Mouse (Mus musculus) lung, embryonic 16.5 days (tissue): Measurements from ENCODE around the gene Casp7. TPM values are rescaled to one million over a fixed set of nuclear protein-coding genes. Genes with fewer than 3 reads are reported as not detected.

Experiments used
- ATAC-seq: fragments of 200-750 bp; cut with Nextera tagmentation; 2 replicates; pipeline ENCODE4 v1.8.0; 2017; ENCODE audit warnings: low read depth, mild to moderate bottlenecking, moderate library complexity
- H3K27ac ChIP-seq: fragments of 300-500 bp; sonication (generic); 2 replicates; pipeline ENCODE4 v1.5.1; 2014; ENCODE audit warnings: mild to moderate bottlenecking, control low read depth, low read length
- H3K27me3 ChIP-seq: fragments of 300-500 bp; sonication (generic); 2 replicates; pipeline ENCODE4 v1.6.1; 2014; ENCODE audit warnings: low read depth, low read length, mixed read lengths; ENCODE audit not compliant: control insufficient read depth, insufficient read depth
- H3K36me3 ChIP-seq: fragments of 300-500 bp; sonication (generic); 2 replicates; pipeline ENCODE4 v1.6.1; 2014; ENCODE audit warnings: low read length; ENCODE audit not compliant: control insufficient read depth, insufficient read depth
- H3K4me1 ChIP-seq: fragments of 300-500 bp; sonication (generic); replicated peaks from 2 replicates; pipeline ENCODE4 v1.6.1; 2014; ENCODE audit warnings: low read length, mixed read lengths; ENCODE audit not compliant: control insufficient read depth, insufficient read depth
- H3K4me2 ChIP-seq: fragments of 300-500 bp; sonication (generic); 2 replicates; pipeline ENCODE4 v1.6.1; 2014; ENCODE audit warnings: low read depth, low read length, control low read depth
- H3K4me3 ChIP-seq: fragments of 300-500 bp; sonication (generic); 2 replicates; pipeline ENCODE4 v1.5.1; 2014; ENCODE audit warnings: mild to moderate bottlenecking, low read length, control low read depth
- H3K9ac ChIP-seq: fragments of 300-500 bp; sonication (generic); 2 replicates; pipeline ENCODE4 v1.6.1; 2014; ENCODE audit warnings: low read length, control low read depth
- H3K9me3 ChIP-seq: fragments of 300-500 bp; sonication (generic); 2 replicates; pipeline ENCODE4 v1.6.1; 2016; ENCODE audit warnings: low read length; ENCODE audit not compliant: control insufficient read depth
- WGBS: fragments of 180-500 bp; shearing (Covaris S2); extraction: QIAGEN DNeasy Blood & Tissue Kit; methylation state at CpG from one replicate; pipeline ENCODE4 v1.1.7; 2014; 5-methylcytosine and 5-hydroxymethylcytosine counted together
- polyA plus RNA-seq: library from polyadenylated mRNA; unstranded; fragments of >200 nt; fragmentation: Nextera tagmentation; extraction: Ambion mirVana; gene quantifications from 2 replicates; pipeline ENCODE4 v1.2.1, GENCODE M21; 2015

Casp7 gene
- polyA plus RNA-seq, 1 experiment from 2014 or later = 34.3 TPM

GRCm38 (mm10) chr19:56425492-56425891 is 28.6 kb downstream of the Casp7 start:
- Histone ChIP-seq H3K4me1 (peaks cover 10% of the 10 kb centered on the region; the same call in 1 of the 2 replicates), H3K4me2 (no peak overlapping the region), H3K27me3 (no peaks in the 10 kb centered on the region), H3K4me3 (no peak overlapping the region), H3K27ac (no peak overlapping the region), H3K9ac (peak overlapping the region; percentile 31; the same call in 1 of the 2 replicates), H3K36me3 (no peaks in the 10 kb centered on the region), H3K9me3 (no peaks in the 10 kb centered on the region)
- ATAC-seq = no peak
- 56% methylated on average over 9 of the region's 9 CpGs for WGBS

- no peak overlapping the region for H3K4me2 ChIP-seq
- no peak overlapping the region for H3K9ac ChIP-seq
- no peak overlapping the region for H3K4me3 ChIP-seq
- H3K36me3 ChIP-seq = peaks cover 4% of the 10 kb centered on the region
- WGBS = 53% methylated on average over 8 of the region's 8 CpGs
- H3K27me3 ChIP-seq = no peaks in the 10 kb centered on the region
- H3K9me3 ChIP-seq = no peaks in the 10 kb centered on the region
- 0 out of 2 replicates have a peak, but pooled peaks have one; percentile 17 for ATAC-seq
- peaks cover 4% of the 10 kb centered on the region; the same call in 1 of the 2 replicates for H3K4me1 ChIP-seq
- no peak overlapping the region for H3K27ac ChIP-seq
Observed at GRCm38 (mm10) chr19:56430369-56430768, 33.4 kb downstream of the Casp7 start.

DNA sequence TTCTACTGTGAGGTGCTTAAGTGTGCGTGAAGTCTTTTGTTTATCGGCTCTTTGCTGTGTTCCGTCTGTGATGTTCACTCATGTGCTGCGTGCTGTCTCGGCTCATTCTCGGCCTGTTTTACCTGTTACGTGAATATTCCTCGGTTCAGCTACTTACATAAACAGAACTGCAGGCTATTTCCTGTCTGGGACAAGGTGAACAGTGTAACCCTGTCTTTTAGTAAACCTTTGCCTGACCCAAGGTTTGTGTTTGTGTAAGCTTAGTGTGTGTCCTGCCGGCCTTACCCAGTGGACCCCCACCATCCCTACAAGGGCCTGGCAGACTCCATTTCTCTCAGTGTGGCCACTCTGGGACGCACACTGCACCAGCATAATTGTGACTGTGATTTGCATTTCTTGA is 35.8 kb downstream of the Casp7 start:
- H3K4me3 ChIP-seq = no peak overlapping the region
- ATAC-seq = no peak
- 60% methylated on average over 10 of the region's 10 CpGs for WGBS

DNA sequence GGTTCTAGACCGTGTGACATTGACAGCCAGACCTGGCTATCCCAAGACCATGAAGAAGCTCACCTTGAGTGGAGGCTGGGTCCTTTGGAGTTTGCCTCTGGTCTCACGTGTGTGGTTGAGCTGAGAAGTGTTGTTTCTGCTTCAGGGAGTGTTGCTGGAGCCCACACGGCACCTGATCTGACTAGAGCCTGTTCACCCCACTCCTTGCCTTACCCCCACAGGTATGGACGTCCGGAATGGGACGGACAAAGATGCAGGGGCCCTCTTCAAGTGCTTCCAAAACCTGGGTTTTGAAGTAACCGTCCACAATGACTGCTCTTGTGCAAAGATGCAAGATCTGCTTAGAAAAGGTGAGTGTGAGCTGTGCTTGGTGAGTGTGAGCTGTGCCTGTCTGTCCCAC is 36.7 kb downstream of the Casp7 start:
- WGBS = 84% methylated on average over 7 of the region's 7 CpGs
- Histone ChIP-seq H3K36me3 (peaks cover 4% of the 10 kb centered on the region), H3K27ac (no peak overlapping the region), H3K9me3 (no peaks in the 10 kb centered on the region), H3K4me1 (no peaks in the 10 kb centered on the region), H3K27me3 (no peaks in the 10 kb centered on the region), H3K9ac (no peak overlapping the region), H3K4me3 (no peak overlapping the region), H3K4me2 (no peak overlapping the region)
- no peak for ATAC-seq

More for the DNA sequence above, 35.8 kb downstream of the Casp7 start:
- H3K4me1 ChIP-seq = no peaks in the 10 kb centered on the region
- H3K27ac ChIP-seq = no peak overlapping the region
- H3K27me3 ChIP-seq = no peaks in the 10 kb centered on the region
- no peak overlapping the region for H3K9ac ChIP-seq
- H3K9me3 ChIP-seq = no peaks in the 10 kb centered on the region
- no peak overlapping the region for H3K4me2 ChIP-seq
- H3K36me3 ChIP-seq = peaks cover 4% of the 10 kb centered on the region

DNA sequence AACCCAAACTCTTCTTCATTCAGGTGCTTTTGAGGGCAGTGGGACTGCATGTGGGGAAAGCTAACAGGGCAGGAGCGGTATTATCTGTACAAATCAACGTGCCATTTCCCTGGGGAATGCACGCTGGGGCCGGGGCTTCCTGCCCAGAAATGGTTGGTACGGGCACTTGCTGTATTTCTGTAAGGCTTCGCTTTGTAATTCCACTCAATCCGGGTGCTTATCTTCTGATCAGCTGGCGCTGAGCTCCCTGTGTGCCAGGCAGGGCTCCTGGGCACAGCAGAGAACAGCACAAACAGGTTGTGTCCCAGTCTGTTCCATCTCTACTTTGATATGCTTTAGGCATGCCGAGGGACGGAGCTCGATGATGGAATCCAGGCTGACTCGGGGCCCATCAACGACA is 39.5 kb downstream of the Casp7 start:
- no peak overlapping the region for H3K4me2 ChIP-seq
- WGBS = 85% methylated on average over 13 of the region's 13 CpGs

GRCm38 (mm10) chr19:56438357-56439071 is 41.6 kb downstream of the Casp7 start:
- Histone ChIP-seq H3K4me1 (no peaks in the 10 kb centered on the region), H3K4me2 (no peak overlapping the region), H3K9ac (no peak overlapping the region), H3K27me3 (no peaks in the 10 kb centered on the region), H3K4me3 (no peak overlapping the region), H3K27ac (no peak overlapping the region; the same call in 1 of the 2 replicates), H3K36me3 (peaks cover 4% of the 10 kb centered on the region), H3K9me3 (no peaks in the 10 kb centered on the region)
- peak; percentile 51; the same call in 1 of the 2 replicates for ATAC-seq
- 60% methylated on average over 7 of the region's 7 CpGs for WGBS

More for the DNA sequence above, 39.5 kb downstream of the Casp7 start:
- no peak for ATAC-seq
- Histone ChIP-seq H3K4me3 (no peak overlapping the region), H3K27ac (no peak overlapping the region), H3K4me1 (no peaks in the 10 kb centered on the region), H3K36me3 (peaks cover 4% of the 10 kb centered on the region), H3K9ac (no peak overlapping the region), H3K27me3 (no peaks in the 10 kb centered on the region), H3K9me3 (no peaks in the 10 kb centered on the region)

- Histone ChIP-seq H3K4me3 (no peak overlapping the region), H3K4me1 (no peaks in the 10 kb centered on the region), H3K36me3 (peaks cover 3% of the 10 kb centered on the region), H3K9ac (no peak overlapping the region), H3K9me3 (no peaks in the 10 kb centered on the region), H3K27ac (no peak overlapping the region), H3K4me2 (no peak overlapping the region), H3K27me3 (no peaks in the 10 kb centered on the region)
- ATAC-seq = 0 out of 2 replicates have a peak, but pooled peaks have one; percentile 42
- 46% methylated on average over 6 of the region's 6 CpGs for WGBS
Observed at GRCm38 (mm10) chr19:56439072-56439434, 42.1 kb downstream of the Casp7 start.

- no peak overlapping the region for H3K4me3 ChIP-seq
- no peak overlapping the region for H3K27ac ChIP-seq
- WGBS = 71% methylated on average over 14 of the region's 14 CpGs
- H3K27me3 ChIP-seq = no peaks in the 10 kb centered on the region
- H3K9me3 ChIP-seq = no peaks in the 10 kb centered on the region
- no peak for ATAC-seq
- no peak overlapping the region for H3K4me2 ChIP-seq
- H3K4me1 ChIP-seq = peaks cover 4% of the 10 kb centered on the region; the same call in 1 of the 2 replicates
- no peak overlapping the region for H3K9ac ChIP-seq
- H3K36me3 ChIP-seq = no peaks in the 10 kb centered on the region
Observed at GRCm38 (mm10) chr19:56443445-56443844, 46.5 kb downstream of the Casp7 start.

DNA sequence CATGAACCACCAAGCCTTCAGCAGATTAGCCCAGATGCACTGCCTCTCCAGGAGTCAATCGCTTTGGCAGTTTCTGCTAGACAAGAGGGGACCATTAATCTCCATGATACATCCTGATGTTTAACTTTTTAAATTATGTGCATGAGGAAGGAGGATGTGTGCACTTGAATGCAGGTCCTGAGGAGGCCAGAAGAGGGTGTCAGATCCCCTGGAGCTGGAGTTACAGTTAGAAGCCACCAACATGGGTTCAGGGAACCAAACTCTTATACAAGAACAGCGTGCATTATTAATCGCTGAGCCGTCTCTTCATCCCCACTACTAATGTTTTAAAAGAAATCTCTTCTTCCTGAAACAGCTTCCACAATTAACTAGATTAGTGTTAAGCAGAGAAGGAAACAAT is 51.9 kb downstream of the Casp7 start:
- H3K36me3 ChIP-seq = no peaks in the 10 kb centered on the region
- H3K4me3 ChIP-seq = no peak overlapping the region
- no peak for ATAC-seq
- peaks cover 4% of the 10 kb centered on the region; the same call in 1 of the 2 replicates for H3K4me1 ChIP-seq
- H3K4me2 ChIP-seq = no peak overlapping the region
- H3K9ac ChIP-seq = no peak overlapping the region
- H3K27me3 ChIP-seq = no peaks in the 10 kb centered on the region
- no peak overlapping the region for H3K27ac ChIP-seq
- 99% methylated on average over 4 of the region's 4 CpGs for WGBS
- no peaks in the 10 kb centered on the region for H3K9me3 ChIP-seq
